Mouse (Mus musculus) frontal cortex, adult 2 months (tissue): ENCODE measurements at regions not wholly inside any gene's neighbourhood (a gene's known extent, or its start where the extent isn't known, plus 50 kb on each side); places are given as distances from the start of the nearest gene placed in this dataset.

Experiments used
- DNase-seq, 2 experiments: peaks; one replicate each; pipeline ENCODE4 v3.0.0; 2022; ENCODE audit warnings: low spot score in 1 of 2; ENCODE audit errors: extremely low spot score in 1 of 2

DNA sequence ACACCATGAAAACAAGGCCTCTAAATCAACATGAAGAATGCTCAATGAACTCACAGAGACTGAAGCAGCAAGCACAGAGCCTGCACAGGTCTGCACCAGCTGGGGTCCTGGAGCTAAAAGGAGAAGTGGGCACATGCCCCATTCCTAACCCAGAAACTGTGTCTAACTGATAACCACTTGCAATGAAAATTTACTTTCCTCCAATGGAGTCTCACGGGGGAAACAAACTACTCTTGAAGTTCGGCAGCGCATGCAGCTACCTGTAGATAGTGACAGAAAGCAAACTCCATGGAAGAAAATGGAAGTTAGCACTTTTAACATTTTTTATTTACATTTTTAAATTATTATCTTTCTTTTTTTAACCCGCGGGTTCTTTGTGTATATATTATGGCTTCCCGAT lies 76.8 kb upstream of the Akap6 start:
- no peak for DNase-seq

GRCm38 (mm10) chr12:52623416-52624108 lies 75.6 kb upstream of the Akap6 start:
- no peak for DNase-seq

- no peak for DNase-seq
These were observed 74.3 kb upstream of the Akap6 start for GRCm38 (mm10) chr12:52624871-52625270.

DNA sequence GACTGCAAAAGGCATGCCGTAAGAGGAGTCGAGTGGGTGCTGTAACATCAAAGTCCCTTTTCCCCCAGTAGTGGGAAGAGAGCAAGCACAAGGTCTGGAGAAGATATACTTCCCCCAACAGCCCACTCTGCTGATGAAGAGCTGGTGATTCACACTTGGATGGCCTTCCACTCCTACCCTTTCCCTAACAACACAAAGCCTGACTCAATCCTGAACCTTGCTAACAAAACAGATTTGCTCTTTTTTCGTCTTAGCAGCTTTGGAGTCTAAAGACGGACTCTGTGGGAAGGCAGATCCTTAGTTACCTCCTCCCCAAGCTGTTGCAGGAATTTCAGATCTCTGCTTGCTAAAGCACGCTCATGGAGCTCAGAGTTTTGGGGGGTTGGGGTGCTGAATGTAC lies 70.4 kb upstream of the Akap6 start:
- peak; percentile 62 to 68 for DNase-seq

DNA sequence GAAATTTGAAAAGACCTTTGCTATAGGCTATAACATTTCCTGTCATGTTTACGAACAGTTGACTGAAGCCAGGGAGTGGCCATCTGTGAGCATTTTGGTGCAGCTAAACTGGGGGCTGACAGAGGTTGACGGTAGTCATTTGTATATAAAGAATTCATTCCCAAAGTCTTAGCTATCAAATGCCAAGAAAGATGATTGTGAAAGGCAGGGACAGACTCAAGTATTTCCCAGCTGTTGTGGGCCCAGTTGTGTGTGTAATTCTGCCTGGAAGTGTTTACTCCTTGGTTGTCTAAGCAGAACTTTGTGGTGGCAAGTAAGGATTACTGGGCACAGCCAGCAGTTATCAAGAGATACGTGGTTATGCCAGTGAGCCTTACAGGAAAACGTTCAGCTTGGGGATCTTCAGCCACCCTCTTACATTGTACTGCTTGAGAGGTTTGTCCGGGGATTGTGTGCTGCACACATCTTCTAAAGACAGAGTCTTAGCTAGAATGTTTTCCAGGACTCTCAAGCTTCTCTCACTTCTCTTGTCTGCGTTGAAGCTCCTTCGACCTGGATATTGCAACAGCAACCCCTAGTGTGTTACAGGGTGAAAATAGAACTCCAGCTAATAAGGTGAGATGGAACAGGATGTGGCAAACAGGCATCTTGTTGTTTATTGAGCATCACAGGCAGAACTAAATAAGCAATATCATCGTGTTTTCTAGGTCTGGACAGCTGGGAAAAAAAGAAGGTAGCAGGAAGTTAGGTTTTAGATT lies 63.9 kb upstream of the Akap6 start:
- DNase-seq = no peak

DNA sequence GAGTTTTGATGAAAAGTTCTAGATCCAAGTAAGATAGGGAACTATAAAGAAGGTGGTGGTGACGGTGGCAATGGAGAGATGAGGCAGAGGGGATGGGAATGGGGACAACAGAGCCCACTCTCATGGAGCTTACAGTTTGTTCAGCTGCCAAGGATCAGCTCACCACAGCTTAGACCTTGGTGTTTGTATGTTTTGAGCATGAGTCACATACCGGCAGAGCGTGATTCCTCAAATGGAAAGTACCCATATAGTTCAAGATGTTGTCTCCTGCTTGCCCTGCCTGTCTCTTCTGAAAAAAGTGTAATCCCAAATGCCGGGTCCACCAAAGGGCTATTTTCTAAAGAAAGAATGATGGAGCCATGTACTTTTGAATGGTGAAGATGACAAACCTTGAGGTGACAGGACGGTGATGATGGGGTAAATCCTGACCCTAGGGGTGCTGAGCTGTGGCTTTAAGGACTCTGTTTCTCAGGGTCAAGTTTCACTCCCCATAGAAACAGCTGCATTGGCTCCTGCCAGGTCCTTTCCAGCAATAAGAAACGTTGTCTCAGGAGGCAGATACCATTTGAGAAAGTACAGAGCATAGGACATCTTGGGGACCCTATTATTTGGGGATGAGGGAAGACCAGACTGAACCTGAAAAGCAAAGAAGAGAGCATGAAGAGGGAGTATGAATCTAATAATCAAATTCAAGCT lies 62.8 kb upstream of the Akap6 start:
- DNase-seq = no peak

GRCm38 (mm10) chr12:52636920-52637319 lies 62.3 kb upstream of the Akap6 start:
- DNase-seq = no peak

- peak; percentile 15 to 71 for DNase-seq
These were observed 61.5 kb upstream of the Akap6 start for GRCm38 (mm10) chr12:52637506-52638249.

DNA sequence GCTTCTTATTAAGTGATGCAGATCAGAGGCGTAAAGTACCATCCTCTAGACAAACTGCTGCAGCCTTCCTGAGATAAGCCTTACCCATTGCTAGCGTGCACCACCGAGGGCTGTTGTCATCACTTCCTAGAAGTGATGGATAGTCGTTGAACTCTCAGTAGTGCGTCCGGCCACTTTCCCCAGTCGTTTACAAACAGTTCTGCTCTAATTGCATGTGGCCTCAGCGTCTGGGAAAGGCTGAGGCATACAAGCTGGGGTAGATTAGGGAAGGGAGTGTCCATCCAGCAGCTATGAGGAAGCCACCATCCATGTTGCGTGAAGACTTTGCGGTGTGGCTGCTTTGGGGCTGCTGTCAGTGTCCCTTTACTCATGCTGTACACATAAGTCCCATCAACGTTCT lies 60.7 kb upstream of the Akap6 start:
- DNase-seq = no peak

DNA sequence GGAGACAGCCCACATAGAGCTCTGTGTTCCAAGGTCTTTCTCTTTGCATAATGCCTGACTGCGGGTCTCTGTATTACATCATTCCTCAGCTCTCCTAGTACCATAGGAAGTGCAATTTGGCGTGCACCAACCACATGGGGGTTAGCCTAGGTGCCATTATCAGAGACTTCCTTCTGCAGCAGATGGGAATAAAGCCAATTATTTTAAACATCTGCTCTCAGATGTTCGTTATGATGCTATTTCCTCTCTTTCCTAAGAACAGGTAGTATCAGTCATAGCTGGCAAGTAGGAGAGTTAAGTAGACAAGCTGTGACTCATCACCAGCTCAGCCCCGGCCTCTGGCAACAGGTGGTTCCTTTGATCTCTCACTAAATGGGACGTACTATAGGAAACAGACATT lies 55.1 kb upstream of the Akap6 start:
- DNase-seq = no peak
